Mouse (Mus musculus): Measurements from ENCODE around the gene Aff1.

- TF ChIP-seq POLR2A (IDR thresholded peaks at IDR 0.05; ENCODE audit: extremely low read depth, insufficient read depth, low read length): no peak
- TF ChIP-seq CTCF (IDR thresholded peaks at IDR 0.05; ENCODE audit: low read depth, low read length): no peak
Measured at GRCm38 (mm10) chr5:103745635-103746034, 53.5 kb downstream of the Aff1 start.

All from liver, adult 2 months (tissue).